Mouse (Mus musculus) embryonic fibroblast, embryonic 13.5 days (primary cell): ENCODE measurements around the gene Fbxl18.

Experiments used
- CTCF ChIP-seq: IDR thresholded peaks from 2 replicates; pipeline ENCODE4 v1.5.1; 2011; ENCODE audit warnings: mild to moderate bottlenecking, control low read depth, low read length, moderate library complexity, borderline replicate concordance; ENCODE audit not compliant: insufficient read depth
- POLR2A ChIP-seq: IDR thresholded peaks from 2 replicates; pipeline ENCODE4 v1.6.1; 2011; ENCODE audit warnings: low read depth, mild to moderate bottlenecking, control low read depth, low read length, moderate library complexity

GRCm38 (mm10) chr5:142920311-142921073 lies 25.3 kb upstream of the Fbxl18 start:
- TF ChIP-seq POLR2A (peak; percentile 64; the same call in 1 of the 2 replicates), CTCF (no peak)
